Mouse (Mus musculus) urinary bladder, postnatal 10 days (tissue): ENCODE data around the gene Dhrs3.

Experiments used
- DNase-seq: peaks from one replicate; pipeline ENCODE4 v3.0.0; 2022; ENCODE audit warnings: low spot score

The Dhrs3 gene

GRCm38 (mm10) chr4:144939847-144940411 lies 47.3 kb downstream of the Dhrs3 start:
- no peak for DNase-seq

DNA sequence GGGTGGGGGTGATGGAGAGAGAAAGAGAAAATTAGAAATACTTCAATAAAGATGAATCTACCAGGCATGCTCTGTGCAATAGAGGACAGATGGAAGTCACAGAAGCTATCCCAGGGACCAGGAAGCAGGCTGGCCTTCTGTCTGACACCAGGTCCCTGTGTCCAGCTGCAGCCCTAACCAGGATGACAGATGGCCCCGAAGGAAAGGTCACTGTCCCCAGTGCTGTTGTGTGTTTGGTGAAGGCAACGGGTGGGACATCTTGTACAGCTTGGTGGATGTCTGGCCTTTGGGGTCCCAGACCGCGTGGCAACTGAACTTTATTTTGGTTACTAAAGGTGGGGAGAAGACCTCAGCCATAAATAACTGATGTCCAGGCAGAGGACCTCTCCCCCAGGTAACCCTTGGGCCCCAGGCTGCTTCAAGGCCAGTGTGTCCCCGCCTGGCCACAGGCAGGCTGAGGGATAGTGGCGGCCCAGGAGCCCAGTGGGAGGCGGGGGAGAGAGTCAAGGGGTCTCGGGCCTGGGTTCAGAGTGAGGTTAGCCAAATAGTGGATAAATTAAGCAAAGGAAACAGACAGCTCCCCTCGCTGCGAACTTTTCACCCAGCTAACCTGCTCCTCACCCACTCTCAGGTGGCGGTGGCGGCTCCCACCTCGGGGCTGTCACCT lies 48.3 kb downstream of the Dhrs3 start:
- DNase-seq, result no peak

DNA sequence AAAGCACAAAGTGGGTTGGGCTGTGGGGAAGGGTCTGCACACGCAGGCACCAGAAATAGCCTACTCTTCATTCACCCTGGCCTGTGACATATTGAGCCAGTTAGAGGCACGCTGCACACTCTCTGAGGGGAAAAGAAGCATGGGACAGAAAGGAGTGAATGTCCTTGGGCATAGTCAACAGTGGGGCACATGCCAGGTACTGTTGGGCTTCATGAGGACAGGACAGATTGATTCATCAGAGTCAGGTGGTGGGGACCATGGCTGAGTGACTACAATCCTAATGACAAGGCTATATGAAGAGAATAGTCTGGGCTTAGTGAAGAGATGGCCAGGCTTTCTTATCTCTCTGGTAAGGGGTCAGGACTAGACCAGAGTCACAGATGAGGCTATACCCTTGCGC lies 49.8 kb downstream of the Dhrs3 start:
- no peak for DNase-seq

- DNase-seq, result no peak
Observed at GRCm38 (mm10) chr4:144943273-144943672, 50.6 kb downstream of the Dhrs3 start.

GRCm38 (mm10) chr4:144947738-144948390 lies 55.2 kb downstream of the Dhrs3 start:
- DNase-seq, result no peak

DNA sequence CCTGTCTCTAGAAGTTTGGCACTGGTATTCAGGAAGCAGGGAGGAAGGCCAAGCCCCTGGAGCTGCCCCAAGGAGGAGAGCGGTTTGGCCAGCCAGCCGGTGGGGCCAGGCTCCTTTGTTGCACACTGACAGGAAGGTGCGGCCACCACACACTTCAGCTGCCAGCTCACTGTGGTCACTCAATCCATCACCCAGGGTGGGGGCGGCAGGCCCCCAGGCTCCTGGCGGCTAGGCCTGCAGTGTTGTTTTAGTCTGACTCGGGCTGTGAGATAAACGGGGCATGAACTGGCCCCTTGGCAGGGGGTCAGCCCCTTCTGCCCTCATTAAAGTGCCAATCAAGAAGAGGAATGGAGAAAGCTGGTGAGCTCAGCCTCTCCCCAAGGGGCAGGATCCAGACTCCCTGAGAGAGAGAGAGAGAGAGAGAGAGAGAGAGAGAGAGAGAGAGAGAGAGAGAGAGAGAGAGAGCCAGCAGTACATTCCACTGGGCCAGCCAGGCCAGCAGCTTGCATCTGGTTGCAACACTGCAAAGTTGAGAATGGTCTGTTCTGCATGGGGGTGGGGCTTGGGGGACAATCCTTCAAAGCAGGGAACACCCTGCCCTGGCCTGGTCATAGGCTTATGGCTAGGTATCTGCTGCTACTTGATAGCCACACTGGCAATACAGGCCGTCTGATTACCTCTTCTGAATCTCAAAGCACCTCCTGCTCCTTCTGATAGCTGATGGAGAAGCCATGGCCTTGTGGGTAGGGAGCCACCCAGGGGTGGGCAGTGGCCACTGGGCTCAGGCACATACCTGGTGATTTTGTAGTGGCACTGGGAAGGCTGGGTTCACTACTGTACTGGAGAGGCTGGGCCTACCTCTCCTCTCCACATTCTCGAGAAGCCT lies 57.1 kb downstream of the Dhrs3 start:
- peak; percentile 30 for DNase-seq

- DNase-seq, result no peak
Observed at GRCm38 (mm10) chr4:144950327-144950711, 57.7 kb downstream of the Dhrs3 start.

GRCm38 (mm10) chr4:144950883-144951282 lies 58.3 kb downstream of the Dhrs3 start:
- DNase-seq, result no peak

DNA sequence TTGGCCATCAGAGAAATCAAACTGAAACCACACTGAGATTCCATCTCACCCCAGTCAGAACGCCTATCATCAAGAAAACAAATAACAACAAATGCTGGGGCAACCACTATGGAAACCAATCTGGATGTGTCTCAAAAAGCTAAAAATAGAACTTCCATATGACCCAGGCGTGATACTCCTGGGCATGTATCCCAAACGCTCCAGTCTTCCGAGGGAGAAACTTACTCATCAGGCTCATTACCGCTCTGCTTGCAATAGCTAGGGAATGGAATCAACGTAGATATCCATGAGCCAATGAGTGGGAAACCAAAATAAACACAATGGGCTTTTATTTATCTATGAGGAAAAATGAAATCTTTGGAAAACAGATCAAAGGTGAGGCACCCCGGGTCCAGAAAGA lies 59.2 kb downstream of the Dhrs3 start:
- DNase-seq, result no peak

GRCm38 (mm10) chr4:144953421-144953820 lies 60.8 kb downstream of the Dhrs3 start:
- DNase-seq, result no peak

DNA sequence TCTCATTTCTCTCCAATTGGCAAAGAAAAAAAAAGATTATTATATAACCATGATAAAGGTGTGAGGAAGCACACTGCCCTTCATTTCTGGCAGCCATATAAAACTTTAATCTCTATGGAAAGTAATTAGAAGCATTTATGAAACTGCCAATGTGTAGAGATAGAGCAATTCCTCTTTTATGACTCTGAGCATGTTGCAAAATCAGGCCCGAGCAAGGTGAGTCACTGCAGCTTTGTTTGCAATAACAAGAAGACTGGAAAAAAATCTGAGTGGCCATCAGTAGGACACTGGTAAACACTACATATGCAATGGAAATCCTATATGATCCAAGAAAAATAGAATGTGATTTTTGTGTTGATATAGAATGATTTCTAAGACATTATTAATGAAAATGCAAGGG lies 63.2 kb downstream of the Dhrs3 start:
- no peak for DNase-seq

GRCm38 (mm10) chr4:144956293-144956692 lies 63.7 kb downstream of the Dhrs3 start:
- DNase-seq, result no peak

GRCm38 (mm10) chr4:144957186-144957585 lies 64.6 kb downstream of the Dhrs3 start:
- no peak for DNase-seq

GRCm38 (mm10) chr4:144957721-144958120 lies 65.1 kb downstream of the Dhrs3 start:
- no peak for DNase-seq

GRCm38 (mm10) chr4:144960188-144960904 lies 67.7 kb downstream of the Dhrs3 start:
- DNase-seq, result no peak

GRCm38 (mm10) chr4:144961232-144961631 lies 68.6 kb downstream of the Dhrs3 start:
- no peak for DNase-seq

GRCm38 (mm10) chr4:144961696-144962095 lies 69.1 kb downstream of the Dhrs3 start:
- DNase-seq, result no peak

DNA sequence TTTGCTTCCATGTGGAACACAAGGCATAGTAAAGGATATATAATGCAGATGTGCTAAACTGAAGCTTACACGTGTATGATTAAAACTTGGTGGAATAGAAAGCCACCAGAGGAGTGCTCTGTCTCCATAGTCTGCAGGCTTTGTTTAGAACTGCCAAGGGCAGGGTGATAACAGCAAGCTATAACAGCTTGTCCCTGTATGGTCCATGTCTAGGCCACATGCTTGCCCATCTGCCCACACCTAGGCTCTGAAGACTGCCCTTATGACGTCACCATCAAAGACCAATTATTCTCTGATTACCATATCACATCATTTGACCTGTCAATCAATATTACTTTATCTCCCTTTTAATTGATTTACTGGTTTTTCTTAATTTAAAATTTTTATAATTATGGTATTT lies 72.6 kb downstream of the Dhrs3 start:
- no peak for DNase-seq

- no peak for DNase-seq
Observed at GRCm38 (mm10) chr4:144968371-144968770, 75.7 kb downstream of the Dhrs3 start.

GRCm38 (mm10) chr4:144969030-144969429 lies 76.4 kb downstream of the Dhrs3 start:
- no peak for DNase-seq

DNA sequence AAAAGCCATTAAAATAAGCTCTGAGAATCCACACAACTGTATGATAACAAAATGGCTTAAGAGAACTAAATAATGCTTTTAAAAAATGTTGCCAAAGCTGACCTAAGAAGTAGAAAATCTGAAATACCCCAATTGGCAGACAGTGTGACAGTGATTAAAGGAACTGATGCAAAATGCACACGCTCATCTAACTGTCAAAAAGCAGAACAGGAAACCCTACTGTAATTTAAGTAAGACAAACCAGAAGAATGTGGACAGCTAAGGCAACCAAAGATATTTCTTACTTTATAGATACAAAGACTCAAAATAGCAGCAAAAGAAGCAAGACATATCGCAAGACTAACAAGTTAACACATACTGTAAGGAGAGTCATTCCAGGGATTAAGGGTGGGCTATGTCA lies 78.4 kb downstream of the Dhrs3 start:
- DNase-seq, result no peak
